Mouse (Mus musculus): ENCODE measurements around the gene Aar2. TPM values are rescaled to one million over a fixed set of nuclear protein-coding genes. Genes with fewer than 3 reads are reported as not detected.

Aar2 gene
- total and polyA plus RNA-seq, 3 experiments = 18.4 to 26.1 (median 23.8) TPM

GRCm38 (mm10) chr2:156617536-156617935 lies 70.2 kb downstream of the Aar2 start:
- H3K4me3 ChIP-seq (replicated peaks in 1 of 3; ENCODE audit: low read depth in 2 of 3, low read length in 2 of 3, poor library complexity in 1 of 3) = no peak overlapping the region

More at GRCm38 (mm10) chr2:156617536-156617935, 70.2 kb downstream of the Aar2 start:
- no peak for DNase-seq (ENCODE audit: extremely low read depth)
- Histone ChIP-seq H3K9me3 (replicated peaks; ENCODE audit: low read length) (peaks cover 13% of the 10 kb centered on the region), H3K27me3 (replicated peaks) (peaks cover 83% of the 10 kb centered on the region), H3K79me2 (replicated peaks; ENCODE audit: control insufficient read depth, extremely low read depth, insufficient read depth, poor library complexity, severe bottlenecking) (no peaks in the 10 kb centered on the region), H3K27ac (ENCODE audit: insufficient read depth, low read depth) (no peak overlapping the region), H3K9ac (ENCODE audit: insufficient read depth, low read depth) (no peak overlapping the region), H3K4me2 (ENCODE audit: insufficient read depth, low read depth, poor library complexity, severe bottlenecking) (no peak overlapping the region), H3K4me1 (ENCODE audit: control insufficient read depth in 1 of 2, insufficient read depth in 2 of 2) (no peaks in the 10 kb centered on the region), H3K36me3 (replicated peaks in 1 of 2; ENCODE audit: control insufficient read depth in 1 of 2, insufficient read depth in 1 of 2, low read length in 1 of 2) (no peaks in the 10 kb centered on the region)
- in situ Hi-C loops (cut with MboI; ENCODE audit: low pct_ligation_motif_present, low pct_unique_long_range_greater_than_20kb, low sequenced_read_pairs) = no loop called here
- no peak for TF ChIP-seq NELFE (IDR thresholded peaks at IDR 0.05; ENCODE audit: low read depth, low read length)
- no peak for TF ChIP-seq ETS1 (conservative IDR thresholded peaks at IDR 0.05; ENCODE audit: low read depth, low read length)
- no peak for TF ChIP-seq ZKSCAN1 (IDR thresholded peaks at IDR 0.05; ENCODE audit: borderline replicate concordance, low read depth, low read length)
- no peak for TF ChIP-seq EP300 (IDR thresholded peaks at IDR 0.05; ENCODE audit: low read length)
- no peak for TF ChIP-seq BHLHE40 (IDR thresholded peaks at IDR 0.05; ENCODE audit: low read depth, low read length)
- no peak for TF ChIP-seq MAFK (IDR thresholded peaks at IDR 0.05; ENCODE audit: insufficient replicate concordance, low read length)
- no peak for TF ChIP-seq MYC (IDR thresholded peaks at IDR 0.05; ENCODE audit: low read depth, low read length)
- TF ChIP-seq MXI1 (IDR thresholded peaks at IDR 0.05; ENCODE audit: low read depth, low read length) = no peak
- no peak for TF ChIP-seq SIN3A (IDR thresholded peaks at IDR 0.05; ENCODE audit: low read length)
- TF ChIP-seq RCOR1 (conservative IDR thresholded peaks at IDR 0.05; ENCODE audit: low read depth, low read length) = no peak
- TF ChIP-seq HCFC1 (IDR thresholded peaks at IDR 0.05; ENCODE audit: low read depth, low read length) = no peak
- TF ChIP-seq JUN (IDR thresholded peaks at IDR 0.05; ENCODE audit: insufficient read depth, low read depth, low read length) = no peak
- TF ChIP-seq UBTF (IDR thresholded peaks at IDR 0.05; ENCODE audit: low read depth, low read length) = no peak
- no peak for TF ChIP-seq USF1 (IDR thresholded peaks at IDR 0.05; ENCODE audit: low read depth, low read length)
- no peak for TF ChIP-seq RAD21 (IDR thresholded peaks at IDR 0.05; ENCODE audit: low read depth, low read length)
- TF ChIP-seq NRF1 (IDR thresholded peaks at IDR 0.05; ENCODE audit: low read depth, low read length) = no peak
- dilution Hi-C loops (cut with MboI; ENCODE audit: extremely low pct_ligation_motif_present, extremely low pct_unique_long_range_greater_than_20kb, low sequenced_read_pairs) = no loop called here

Other genes starting within 250 kb of the Aar2 start
- gene Cnbd2, start 235.3 kb upstream of the Aar2 start, total RNA-seq (2012; rRNA removed) = 2.1 and 3.0 TPM in 2 replicates
- gene Cnbd2, start 235.3 kb upstream of the Aar2 start, total RNA-seq (2014; rRNA removed) = 0.99 and 1.0 TPM in 2 replicates
- gene Cnbd2, start 235.3 kb upstream of the Aar2 start, polyA plus RNA-seq (2012; ENCODE audit: insufficient read length, low read depth) = 2.7 and 3.6 TPM in 2 replicates
- gene Scand1, start 234.9 kb upstream of the Aar2 start, total RNA-seq (2012; rRNA removed) = 64.0 and 72.6 TPM in 2 replicates
- gene Scand1, start 234.9 kb upstream of the Aar2 start, total RNA-seq (2014; rRNA removed) = 78.5 and 86.6 TPM in 2 replicates
- 48.5 and 48.7 TPM in 2 replicates for gene Scand1, start 234.9 kb upstream of the Aar2 start, polyA plus RNA-seq (2012; ENCODE audit: insufficient read length, low read depth)
- gene Epb41l1, start 126.7 kb upstream of the Aar2 start, total RNA-seq (2012; rRNA removed) = 0.08 and 0.21 TPM in 2 replicates
- gene Epb41l1, start 126.7 kb upstream of the Aar2 start, total RNA-seq (2014; rRNA removed) = not detected in 2 replicates
- gene Epb41l1, start 126.7 kb upstream of the Aar2 start, polyA plus RNA-seq (2012; ENCODE audit: insufficient read length, low read depth) = not detected in 2 replicates
- 9.6 and 12.4 TPM in 2 replicates for gene Dlgap4, start 66.1 kb downstream of the Aar2 start, total RNA-seq (2012; rRNA removed)
- gene Dlgap4, start 66.1 kb downstream of the Aar2 start, total RNA-seq (2014; rRNA removed) = 11.6 and 12.7 TPM in 2 replicates
- gene Dlgap4, start 66.1 kb downstream of the Aar2 start, polyA plus RNA-seq (2012; ENCODE audit: insufficient read length, low read depth) = 34.1 and 38.5 TPM in 2 replicates
- not detected in 2 replicates for gene Myl9, start 227.8 kb downstream of the Aar2 start, total RNA-seq (2012; rRNA removed)
- not detected in 2 replicates for gene Myl9, start 227.8 kb downstream of the Aar2 start, total RNA-seq (2014; rRNA removed)
- gene Myl9, start 227.8 kb downstream of the Aar2 start, polyA plus RNA-seq (2012; ENCODE audit: insufficient read length, low read depth) = not detected in 2 replicates